Mouse (Mus musculus): Measurements from ENCODE around the gene Cachd1.

GRCm38 (mm10) chr4:100951876-100952275, 175.4 kb downstream of the Cachd1 start:
- TF ChIP-seq TCF3 (IDR thresholded peaks at IDR 0.05; ENCODE audit: insufficient read length, low read depth) (no peak), POLR2A (IDR thresholded peaks at IDR 0.05; ENCODE audit: insufficient read length, low read depth) (no peak), POLR2AphosphoS2 (IDR thresholded peaks at IDR 0.05; ENCODE audit: insufficient read length, low read depth) (no peak), CEBPB (IDR thresholded peaks at IDR 0.05; ENCODE audit: insufficient read depth, poor library complexity, severe bottlenecking) (no peak), TCF12 (IDR thresholded peaks at IDR 0.05; ENCODE audit: insufficient read depth, poor library complexity, severe bottlenecking) (no peak), USF1 (IDR thresholded peaks at IDR 0.05; ENCODE audit: low read depth) (no peak), MAX (IDR thresholded peaks at IDR 0.05; ENCODE audit: low read depth) (no peak)
